Mouse (Mus musculus): ENCODE results near the gene Ccdc9. TPM values are rescaled to one million over a fixed set of nuclear protein-coding genes. Genes with fewer than 3 reads are reported as not detected.

The Ccdc9 gene
- polyA plus RNA-seq, 1 experiment, result 91.1 TPM

DNA sequence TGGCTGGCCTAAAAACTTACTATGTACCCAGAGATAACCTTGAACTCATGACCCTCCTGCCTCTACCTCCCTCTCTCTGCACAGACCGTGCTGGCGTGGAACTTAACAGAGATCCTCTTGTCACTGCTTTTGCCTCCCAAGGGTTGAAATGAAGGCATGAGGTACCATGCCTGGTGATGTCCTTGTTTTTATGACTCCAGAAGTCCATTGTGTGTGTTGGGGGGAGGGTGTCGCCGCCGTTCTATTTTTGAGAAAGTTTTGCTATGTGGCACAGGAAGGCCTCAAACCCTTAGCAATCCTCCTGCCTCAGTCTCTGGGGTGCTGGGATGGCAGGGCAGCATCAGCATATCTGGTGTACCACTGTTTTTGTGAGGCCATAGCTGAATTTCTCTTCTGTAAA lies 12.3 kb upstream of the Ccdc9 start:
- TF ChIP-seq POLR2A (IDR thresholded peaks at IDR 0.05; ENCODE audit: borderline replicate concordance, insufficient read depth, low read length) (no peak), CTCF (IDR thresholded peaks at IDR 0.05; ENCODE audit: borderline replicate concordance, insufficient read depth, low read depth, low read length) (no peak)
- peak overlapping the region; percentile 91 for H3K27ac ChIP-seq (ENCODE audit: insufficient read depth, low read length)
- peaks cover 18% of the 10 kb centered on the region for H3K4me1 ChIP-seq (ENCODE audit: control insufficient read depth, insufficient read depth, low read length)
- H3K4me3 ChIP-seq (replicated peaks; ENCODE audit: insufficient read depth, low read depth, low read length), result peak overlapping the region; percentile 88
- DNase-seq, result no peak
- no peaks in the 10 kb centered on the region for H3K27me3 ChIP-seq (ENCODE audit: control insufficient read depth, insufficient read depth, low read length)
- WGBS, result 77% methylated on average over 5 of the region's 5 CpGs

DNA sequence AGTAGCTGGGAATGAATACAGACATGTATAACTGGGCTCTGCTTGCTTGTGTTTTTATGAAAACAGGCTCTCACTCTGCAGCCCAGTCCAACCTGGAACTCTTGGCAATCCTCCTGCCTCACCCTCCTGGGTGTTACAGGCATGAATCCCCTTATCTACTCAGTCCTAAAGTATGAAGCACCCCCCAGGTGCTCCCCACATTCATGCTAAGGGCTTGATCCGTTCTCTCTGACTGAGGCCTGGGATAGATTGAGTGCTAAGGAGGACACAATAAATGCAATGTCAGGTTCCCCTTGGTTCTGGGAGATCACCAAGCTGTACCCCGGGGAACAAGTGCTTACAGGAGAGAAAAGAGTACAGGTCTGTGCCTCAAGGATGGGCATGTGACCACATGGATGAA lies 11.0 kb upstream of the Ccdc9 start:
- peaks cover 18% of the 10 kb centered on the region for H3K4me1 ChIP-seq (ENCODE audit: control insufficient read depth, insufficient read depth, low read length)
- H3K27ac ChIP-seq (ENCODE audit: insufficient read depth, low read length), result 0 out of 2 replicates have a peak overlapping the region, but pooled peaks have one; percentile 16

DNA sequence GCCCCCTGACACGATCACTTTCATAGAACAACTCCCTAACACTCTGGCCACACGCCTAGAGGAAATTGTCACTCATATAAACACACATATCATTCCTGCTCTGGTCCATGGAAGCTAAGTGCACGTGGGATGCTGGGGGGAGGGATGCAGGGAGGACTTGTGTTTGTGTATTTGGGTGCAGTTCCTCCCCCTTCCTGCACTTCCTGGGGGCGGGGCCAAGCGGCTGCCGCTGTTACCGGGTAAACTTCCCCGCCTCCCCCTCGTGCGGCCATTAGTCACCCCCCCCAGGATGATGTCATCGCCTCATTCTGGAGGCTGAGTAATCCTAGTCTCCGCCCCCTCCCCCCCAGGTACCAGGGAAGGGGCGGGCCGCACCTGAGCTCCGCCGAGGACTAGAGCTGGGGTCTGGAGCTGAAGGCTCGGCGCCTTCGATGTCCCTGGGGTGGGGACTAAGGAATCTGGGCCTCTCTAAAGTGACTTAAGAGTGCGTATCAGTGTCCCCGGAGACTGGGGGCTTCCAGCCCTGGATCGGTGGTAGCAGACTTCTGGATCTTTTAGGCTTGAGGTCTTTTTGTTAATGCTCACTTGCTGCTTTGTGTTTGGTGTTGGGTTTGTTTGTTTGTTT lies 10.3 kb upstream of the Ccdc9 start:
- WGBS, result 1% methylated on average over 22 of the region's 22 CpGs
- peak overlapping the region; percentile 62 for H3K4me3 ChIP-seq (replicated peaks; ENCODE audit: insufficient read depth, low read depth, low read length)
- peak; percentile 66; the same call in 1 of the 2 replicates for TF ChIP-seq POLR2A (IDR thresholded peaks at IDR 0.05; ENCODE audit: borderline replicate concordance, insufficient read depth, low read length)
- TF ChIP-seq CTCF (IDR thresholded peaks at IDR 0.05; ENCODE audit: borderline replicate concordance, insufficient read depth, low read depth, low read length), result peak; percentile 40; the same call in 1 of the 2 replicates

More for the DNA sequence above, 11.0 kb upstream of the Ccdc9 start:
- TF ChIP-seq POLR2A (IDR thresholded peaks at IDR 0.05; ENCODE audit: borderline replicate concordance, insufficient read depth, low read length) (no peak), CTCF (IDR thresholded peaks at IDR 0.05; ENCODE audit: borderline replicate concordance, insufficient read depth, low read depth, low read length) (no peak)
- Histone ChIP-seq H3K4me3 (replicated peaks; ENCODE audit: insufficient read depth, low read depth, low read length) (no peak overlapping the region), H3K27me3 (ENCODE audit: control insufficient read depth, insufficient read depth, low read length) (no peaks in the 10 kb centered on the region)
- WGBS, result 70% methylated on average over 2 of the region's 2 CpGs
- no peak for DNase-seq

DNA sequence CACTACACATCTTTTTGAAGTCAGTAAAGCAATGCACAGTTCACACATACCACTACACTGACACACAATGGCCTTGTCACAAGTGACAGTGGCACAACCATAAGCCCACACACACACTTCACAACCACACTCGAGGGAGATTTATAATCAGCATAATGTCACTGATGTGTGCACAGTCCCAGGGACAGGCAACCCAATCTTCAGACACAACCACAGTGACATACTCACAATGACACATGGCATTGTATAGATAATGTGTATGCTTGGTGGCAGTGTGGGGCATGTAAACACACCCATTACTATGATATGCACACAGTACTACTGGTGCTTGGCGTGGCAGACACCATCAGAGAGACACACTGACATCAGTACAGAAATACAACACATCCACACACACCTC lies 9.6 kb upstream of the Ccdc9 start:
- no peaks in the 10 kb centered on the region for H3K27me3 ChIP-seq (ENCODE audit: control insufficient read depth, insufficient read depth, low read length)
- H3K27ac ChIP-seq (ENCODE audit: insufficient read depth, low read length), result peak overlapping the region; percentile 93
- no peak overlapping the region for H3K4me3 ChIP-seq (replicated peaks; ENCODE audit: insufficient read depth, low read depth, low read length)
- DNase-seq, result no peak
- 36% methylated on average over 2 of the region's 2 CpGs for WGBS
- TF ChIP-seq POLR2A (IDR thresholded peaks at IDR 0.05; ENCODE audit: borderline replicate concordance, insufficient read depth, low read length) (no peak), CTCF (IDR thresholded peaks at IDR 0.05; ENCODE audit: borderline replicate concordance, insufficient read depth, low read depth, low read length) (no peak)
- peaks cover 18% of the 10 kb centered on the region for H3K4me1 ChIP-seq (ENCODE audit: control insufficient read depth, insufficient read depth, low read length)

More for the DNA sequence above, 10.3 kb upstream of the Ccdc9 start:
- H3K27me3 ChIP-seq (ENCODE audit: control insufficient read depth, insufficient read depth, low read length), result no peaks in the 10 kb centered on the region
- H3K4me1 ChIP-seq (ENCODE audit: control insufficient read depth, insufficient read depth, low read length), result peaks cover 18% of the 10 kb centered on the region
- peak; percentile 88 to 92 for DNase-seq
- H3K27ac ChIP-seq (ENCODE audit: insufficient read depth, low read length), result peak overlapping the region; percentile 93

DNA sequence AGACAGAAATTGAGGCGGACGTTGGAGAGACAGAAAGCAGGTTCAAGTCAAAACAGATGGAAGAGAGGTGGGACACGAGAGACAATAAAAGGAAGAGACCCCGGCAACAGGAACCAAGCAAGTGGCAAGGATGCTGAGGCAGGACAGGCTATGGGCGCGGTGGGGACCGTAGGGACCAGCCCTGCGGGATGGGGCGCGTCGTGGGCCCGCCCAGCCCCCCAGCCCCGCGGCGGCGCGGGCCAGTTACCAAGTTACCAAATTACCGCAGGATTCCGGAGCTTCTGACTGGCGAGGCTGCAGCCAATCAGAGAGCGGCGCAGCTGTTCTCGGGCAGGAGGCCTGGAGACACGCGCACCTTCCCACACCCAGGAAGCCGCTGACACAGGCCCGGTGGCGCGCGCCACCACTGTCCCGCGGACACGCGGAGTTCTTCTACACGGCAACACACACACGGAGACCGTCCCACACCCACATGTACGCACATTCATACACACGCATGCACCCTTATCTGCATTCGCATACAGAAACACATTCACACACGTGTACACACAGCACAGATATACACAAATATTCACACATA lies 8.8 kb upstream of the Ccdc9 start:
- H3K4me1 ChIP-seq (ENCODE audit: control insufficient read depth, insufficient read depth, low read length), result peaks cover 18% of the 10 kb centered on the region
- DNase-seq, result peak; percentile 87 to 92
- no peak for TF ChIP-seq CTCF (IDR thresholded peaks at IDR 0.05; ENCODE audit: borderline replicate concordance, insufficient read depth, low read depth, low read length)
- TF ChIP-seq POLR2A (IDR thresholded peaks at IDR 0.05; ENCODE audit: borderline replicate concordance, insufficient read depth, low read length), result peak; percentile 47; the same call in 1 of the 2 replicates
- H3K4me3 ChIP-seq (replicated peaks; ENCODE audit: insufficient read depth, low read depth, low read length), result peak overlapping the region; percentile 78
- no peaks in the 10 kb centered on the region for H3K27me3 ChIP-seq (ENCODE audit: control insufficient read depth, insufficient read depth, low read length)
- H3K27ac ChIP-seq (ENCODE audit: insufficient read depth, low read length), result peak overlapping the region; percentile 93
- WGBS, result under 1% methylated on average over 41 of the region's 41 CpGs

DNA sequence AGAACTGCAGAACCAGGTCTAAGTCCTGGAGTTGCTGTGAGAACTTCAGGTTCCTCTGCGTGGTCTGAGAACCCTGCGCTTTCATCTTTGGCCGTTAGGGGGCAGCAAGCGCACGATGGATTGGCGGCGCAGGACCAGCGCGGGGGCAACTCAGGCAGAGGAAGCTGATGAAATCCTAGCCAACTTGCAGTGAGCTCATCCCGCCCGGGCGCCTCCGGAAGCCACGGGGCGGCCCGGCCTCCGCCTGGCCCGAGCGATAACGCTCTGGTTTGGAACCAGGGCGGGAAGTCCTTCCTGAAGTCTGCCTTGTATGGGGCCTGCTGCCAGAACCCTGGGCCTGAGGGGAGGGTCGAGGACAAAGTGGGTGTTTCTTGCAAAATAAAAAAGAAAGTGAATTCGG lies 8.2 kb upstream of the Ccdc9 start:
- Histone ChIP-seq H3K4me1 (ENCODE audit: control insufficient read depth, insufficient read depth, low read length) (peaks cover 18% of the 10 kb centered on the region), H3K27me3 (ENCODE audit: control insufficient read depth, insufficient read depth, low read length) (no peaks in the 10 kb centered on the region), H3K4me3 (replicated peaks; ENCODE audit: insufficient read depth, low read depth, low read length) (peak overlapping the region; percentile 78), H3K27ac (ENCODE audit: insufficient read depth, low read length) (peak overlapping the region; percentile 93)
- DNase-seq, result peak; percentile 95 to 97
- TF ChIP-seq CTCF (IDR thresholded peaks at IDR 0.05; ENCODE audit: borderline replicate concordance, insufficient read depth, low read depth, low read length) (peak; percentile 97), POLR2A (IDR thresholded peaks at IDR 0.05; ENCODE audit: borderline replicate concordance, insufficient read depth, low read length) (peak; percentile 34; the same call in 1 of the 2 replicates)
- under 1% methylated on average over 23 of the region's 23 CpGs for WGBS

DNA sequence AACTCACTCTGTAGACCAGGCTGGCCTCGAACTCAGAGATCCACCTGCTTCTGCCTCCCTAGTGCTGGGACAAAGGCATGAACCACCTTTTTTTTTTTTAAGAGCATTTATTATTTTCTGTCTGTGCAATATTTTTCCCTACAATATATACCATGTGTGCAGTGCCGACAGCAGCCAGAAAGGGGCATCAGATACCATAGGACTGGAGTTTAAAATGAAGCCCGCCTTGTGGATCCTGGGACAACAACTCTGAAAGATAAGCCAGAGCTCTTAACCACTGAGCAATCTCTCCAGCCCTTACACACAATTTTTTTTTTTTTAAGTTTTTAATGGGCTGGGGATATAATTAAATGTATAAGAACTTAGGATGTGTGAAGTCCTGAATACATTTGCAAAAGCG lies 7.8 kb upstream of the Ccdc9 start:
- Histone ChIP-seq H3K4me1 (ENCODE audit: control insufficient read depth, insufficient read depth, low read length) (peaks cover 18% of the 10 kb centered on the region), H3K27ac (ENCODE audit: insufficient read depth, low read length) (no peak overlapping the region), H3K27me3 (ENCODE audit: control insufficient read depth, insufficient read depth, low read length) (no peaks in the 10 kb centered on the region), H3K4me3 (replicated peaks; ENCODE audit: insufficient read depth, low read depth, low read length) (no peak overlapping the region)
- 22% methylated on average over 4 of the region's 4 CpGs for WGBS
- TF ChIP-seq POLR2A (IDR thresholded peaks at IDR 0.05; ENCODE audit: borderline replicate concordance, insufficient read depth, low read length) (no peak), CTCF (IDR thresholded peaks at IDR 0.05; ENCODE audit: borderline replicate concordance, insufficient read depth, low read depth, low read length) (peak; percentile 36; the same call in 1 of the 2 replicates)
- no peak for DNase-seq

DNA sequence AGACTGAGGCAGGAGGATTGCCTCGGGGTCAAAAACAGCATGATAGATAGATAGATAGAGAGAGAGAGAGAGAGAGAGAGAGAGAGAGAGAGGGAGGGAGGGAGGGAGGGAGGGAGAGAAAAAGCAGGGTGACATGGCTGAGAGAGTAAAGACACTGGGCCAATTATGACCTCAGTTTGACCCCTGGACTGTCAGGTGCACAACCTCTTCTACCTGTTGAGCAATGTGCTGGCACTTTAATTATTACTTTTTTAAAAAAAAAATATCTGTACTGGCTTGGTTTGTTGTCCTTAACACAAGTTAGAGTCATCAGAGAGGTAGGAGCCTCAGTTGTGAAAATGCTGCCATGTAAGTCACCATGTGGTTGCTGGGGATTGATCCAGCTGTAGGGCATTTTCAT lies 1.2 kb upstream of the Ccdc9 start:
- WGBS, result 55% methylated on average over 1 of the region's 1 CpGs
- no peak overlapping the region for H3K27ac ChIP-seq (ENCODE audit: insufficient read depth, low read length)
- no peak for DNase-seq
- no peak overlapping the region for H3K4me3 ChIP-seq (replicated peaks; ENCODE audit: insufficient read depth, low read depth, low read length)
- no peaks in the 10 kb centered on the region for H3K27me3 ChIP-seq (ENCODE audit: control insufficient read depth, insufficient read depth, low read length)
- no peaks in the 10 kb centered on the region for H3K4me1 ChIP-seq (ENCODE audit: control insufficient read depth, insufficient read depth, low read length)
- TF ChIP-seq CTCF (IDR thresholded peaks at IDR 0.05; ENCODE audit: borderline replicate concordance, insufficient read depth, low read depth, low read length) (no peak), POLR2A (IDR thresholded peaks at IDR 0.05; ENCODE audit: borderline replicate concordance, insufficient read depth, low read length) (no peak)
